In genomic region chr10:70204505-70205399, GRCm38 (mm10) we compare ENCODE assay signal across 9 mouse cellular contexts. TPM values are rescaled to one million over a fixed set of nuclear protein-coding genes. Genes with fewer than 3 reads are reported as not detected.
DNase-seq lines count a peak whose midpoint lies in the region; ATAC-seq lines count a peak whose summit lies in the region.
"Had no signal": no experiment of that assay in that cellular context is flagged by ENCODE, and none has a peak within 500 bp of the region (broad histone marks: within the 10 kb centered on the region; RNA-seq: fewer than 3 reads in every experiment).

Gene Mrln, plus strand, starts transcription at chr10:70204664.

- H3K27ac ChIP-seq in intestine, embryonic 15.5 days = 0 out of 2 replicates have a peak within 1 kb of the TSS, but pooled peaks have one; percentile 13

- WGBS in intestine, embryonic 15.5 days = 27% methylated on average over 17 of the region's 17 CpGs

- peaks cover 4% of the 10 kb centered on the region; the same call in 1 of the 2 replicates for H3K4me1 ChIP-seq in intestine, embryonic 15.5 days (replicated peaks)

- peak within 1 kb of the TSS; percentile 20; the same call in 1 of the 2 replicates for H3K4me2 ChIP-seq in intestine, embryonic 15.5 days (replicated peaks)

- no peaks in the 10 kb centered on the region for H3K27me3 ChIP-seq in intestine, embryonic 15.5 days (replicated peaks)

- no peaks in the 10 kb centered on the region for H3K36me3 ChIP-seq in intestine, embryonic 15.5 days

- no peak within 1 kb of the TSS for H3K4me3 ChIP-seq in intestine, embryonic 15.5 days (replicated peaks)

- peak; percentile 16 for DNase-seq in embryo, embryonic 10 days (ENCODE audit: low spot score)
- no peak for DNase-seq in embryo, embryonic 9.5 days (ENCODE audit: extremely low spot score)
- peak; percentile 33 for DNase-seq in urinary bladder, postnatal 25 days (ENCODE audit: low spot score)
- no peak for DNase-seq in urinary bladder, adult 2 months (ENCODE audit: low spot score)
- no peak for DNase-seq in right cerebral cortex, adult 2 months (ENCODE audit: low spot score in 2 of 2)
- DNase-seq in B cell, adult 2 months = no peak
- no peak for DNase-seq in left cerebral cortex, postnatal 25 days (ENCODE audit: low spot score in 2 of 2)

- H3K9me3 ChIP-seq in intestine, embryonic 15.5 days = no peaks in the 10 kb centered on the region

- intact Hi-C loops in left cerebral cortex, postnatal 25 days (cut with DNase I) = no loop called here

- no peak within 1 kb of the TSS for H3K9ac ChIP-seq in intestine, embryonic 15.5 days

- peak; percentile 83 for ATAC-seq in intestine, embryonic 15.5 days

RNA-seq across cellular contexts. Expression of gene Mrln, which starts in this region (rescaled TPM):
- 0.34 and 1.5 TPM in 2 replicates for polyA plus RNA-seq in urinary bladder, adult 2 months (2012; rRNA removed)
- 0.98 and 1.3 TPM in 2 replicates for polyA plus RNA-seq in intestine, embryonic 15.5 days (2015; fragmentation: Nextera tagmentation; extraction: Ambion mirVana)
- total RNA-seq in left cerebral cortex, postnatal 25 days (2021) = not detected
- polyA plus RNA-seq: large intestine, adult 2 months had no signal

Comparison
In these comparisons a context has a peak if more than half of its experiments do, and no peak if none do; other contexts are left out.
1. DNase-seq: peak in embryo, embryonic 10 days (single experiment) and urinary bladder, postnatal 25 days (single experiment); none in embryo, embryonic 9.5 days (single experiment), urinary bladder, adult 2 months (single experiment), right cerebral cortex, adult 2 months (0 of 2), B cell, adult 2 months (0 of 2) and left cerebral cortex, postnatal 25 days (0 of 2).